Mouse (Mus musculus) retina, postnatal 1 day (tissue): ENCODE data around the gene Nkx2-3.

Experiments
- DNase-seq: peaks from one replicate; pipeline ENCODE4 v3.0.0-alpha.2; 2012

Gene Nkx2-3

DNA sequence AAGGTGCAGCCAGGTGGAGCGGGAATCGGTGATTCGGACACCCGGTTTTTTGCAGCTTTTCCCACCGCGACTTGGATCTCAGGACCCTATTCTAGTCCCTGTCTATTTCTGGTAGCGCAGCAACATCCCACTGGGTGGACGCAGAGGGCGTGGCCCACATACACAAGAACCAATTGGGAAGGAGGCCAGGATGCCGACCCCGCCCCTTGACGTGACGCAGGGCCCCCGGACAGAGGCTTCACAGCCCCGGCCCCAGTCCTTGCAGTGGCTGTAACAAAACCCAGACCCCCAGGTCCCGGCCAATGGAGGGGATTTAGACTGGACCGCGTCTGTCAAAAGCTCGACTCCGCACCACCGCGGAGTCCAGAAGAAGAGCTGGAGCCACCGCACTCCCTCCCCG lies at the start of gene Nkx2-3:
Gene Nkx2-3 (plus strand): TSS at position 275 of the 400 bp plus-strand sequence.
- DNase-seq, result peak; percentile 88

DNA sequence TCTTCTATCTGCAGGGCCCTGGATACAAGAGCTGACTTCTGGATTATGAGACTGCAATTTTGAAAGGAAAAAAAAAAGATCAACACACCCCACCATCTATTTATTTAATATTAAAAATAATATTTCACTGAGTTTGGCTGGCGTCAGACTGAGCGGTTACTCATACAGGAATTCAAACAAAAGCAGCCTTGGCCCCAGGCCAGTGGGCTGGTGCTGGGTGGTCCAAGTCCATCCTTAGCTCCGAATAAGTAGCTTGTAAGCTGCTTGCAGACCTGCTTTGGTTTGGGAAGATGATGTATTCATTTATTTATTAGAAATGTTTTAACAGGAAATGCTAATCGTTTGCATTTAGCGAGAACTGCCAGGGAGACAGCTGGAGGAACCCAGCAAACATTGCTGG lies 49.0 kb upstream of the Nkx2-3 start:
- DNase-seq, result no peak

DNA sequence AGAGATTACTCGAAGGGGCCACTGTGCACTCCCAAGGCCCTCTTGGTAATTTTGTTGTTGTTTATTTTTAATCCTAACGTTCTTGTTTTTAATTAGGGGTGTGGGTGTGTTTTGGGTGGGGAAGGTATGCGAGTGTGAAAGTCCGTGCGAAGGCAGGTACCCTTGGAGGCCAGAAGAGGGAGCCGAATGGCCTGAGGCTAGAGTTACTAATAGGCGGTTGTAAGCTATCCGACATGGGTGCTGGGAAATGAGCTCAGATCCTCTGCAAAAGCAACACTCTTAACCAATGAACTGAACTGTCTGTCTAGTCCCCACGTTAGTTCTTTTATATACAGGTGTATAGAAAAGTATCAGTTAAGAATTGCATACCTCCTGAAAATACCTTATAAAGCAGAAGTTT lies 43.8 kb upstream of the Nkx2-3 start:
- DNase-seq, result no peak

DNA sequence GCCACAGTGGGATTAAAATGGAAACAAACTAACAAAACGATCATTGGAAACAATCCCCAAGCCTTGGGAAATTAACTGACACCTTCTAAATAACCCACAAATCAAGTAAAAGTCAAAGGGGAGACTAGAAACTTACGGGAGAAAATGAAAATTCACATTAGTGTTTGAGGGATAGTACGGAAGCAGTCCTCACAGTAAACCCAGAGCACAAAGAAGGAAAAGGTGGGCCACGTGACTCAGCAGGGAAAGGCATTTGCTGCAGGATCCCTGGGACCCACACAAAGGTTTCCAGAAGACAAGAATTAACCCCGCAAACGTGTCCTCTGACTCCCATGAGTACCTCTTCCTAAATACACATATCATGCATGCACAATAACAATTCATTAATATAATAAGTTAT lies 43.0 kb upstream of the Nkx2-3 start:
- DNase-seq, result no peak

GRCm38 (mm10) chr19:43570831-43571790 lies 41.0 kb upstream of the Nkx2-3 start:
- peak; percentile 84 for DNase-seq

DNA sequence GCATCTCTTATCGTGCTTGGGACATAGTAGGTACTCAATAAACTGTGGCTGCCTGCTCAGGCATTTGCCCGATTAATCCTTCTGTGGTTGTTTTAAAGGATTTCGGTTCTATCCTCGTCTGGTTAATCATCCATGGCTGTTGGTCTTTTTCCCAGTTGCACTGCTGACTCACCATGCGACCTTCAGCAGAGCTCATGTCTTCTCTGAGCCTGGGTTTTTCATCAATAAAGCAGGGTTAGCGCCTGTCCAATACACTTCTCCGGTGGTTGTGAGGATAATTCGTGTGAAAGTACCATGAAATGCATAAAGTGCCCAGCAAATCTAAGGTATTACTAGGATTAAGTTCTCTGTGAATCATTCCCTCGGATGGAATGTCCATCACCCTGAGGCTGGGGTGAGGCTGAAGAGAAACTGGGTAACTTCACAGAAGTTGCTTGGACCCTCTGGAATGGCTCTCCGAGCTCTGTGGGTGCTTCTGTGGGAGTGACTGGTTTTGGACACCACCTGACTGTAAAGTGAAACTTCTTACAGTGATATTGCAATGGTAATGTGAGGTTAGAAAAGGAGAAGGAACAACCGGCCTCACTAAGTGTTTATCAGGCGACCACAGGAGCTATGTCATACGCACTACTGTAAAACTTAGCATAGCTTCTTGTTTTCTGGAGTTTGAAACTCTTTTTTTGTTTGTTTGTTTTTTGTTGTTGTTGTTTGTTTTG lies 32.9 kb upstream of the Nkx2-3 start:
- DNase-seq, result no peak

- DNase-seq, result no peak
Measured at GRCm38 (mm10) chr19:43581185-43581584, 30.9 kb upstream of the Nkx2-3 start.

DNA sequence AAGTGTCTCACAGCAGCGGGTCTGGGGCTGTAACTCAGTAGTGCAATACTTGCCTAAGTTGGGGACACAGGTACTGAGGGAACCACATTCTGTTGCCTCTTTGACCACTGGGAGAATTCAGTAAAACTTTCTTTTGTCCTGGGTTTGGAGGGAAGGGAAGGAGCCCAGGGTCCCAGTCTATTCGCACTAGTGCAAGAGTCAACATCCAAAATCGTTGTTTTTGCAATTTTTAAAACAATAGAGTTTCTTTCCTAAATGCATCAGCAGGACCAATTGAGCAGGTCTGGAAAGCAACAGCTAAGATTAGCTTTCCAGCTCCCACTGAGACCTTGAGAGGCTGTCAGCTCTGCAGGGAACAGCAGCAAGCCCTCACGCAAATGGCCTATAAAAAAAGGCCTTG lies 28.9 kb upstream of the Nkx2-3 start:
- DNase-seq, result no peak

DNA sequence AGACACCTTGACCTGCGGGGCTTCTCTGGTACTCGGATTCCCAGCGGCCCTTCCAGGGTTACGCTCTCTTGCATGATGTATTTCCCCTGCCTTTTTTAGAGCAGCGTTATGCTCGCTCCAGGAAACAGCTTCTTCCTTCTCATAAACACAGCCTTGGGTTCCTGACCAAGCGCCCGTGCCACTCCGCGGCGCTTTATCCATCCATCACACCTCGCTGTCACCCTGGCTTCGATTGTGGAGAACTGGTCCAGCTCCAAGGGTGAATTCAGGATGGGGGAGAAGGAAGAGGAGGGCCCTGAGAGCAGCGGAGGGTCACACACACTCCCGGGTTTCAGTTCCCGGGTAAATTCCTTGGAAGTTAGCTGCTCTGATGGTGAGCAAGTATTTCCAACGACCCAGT lies 28.5 kb upstream of the Nkx2-3 start:
- no peak for DNase-seq

DNA sequence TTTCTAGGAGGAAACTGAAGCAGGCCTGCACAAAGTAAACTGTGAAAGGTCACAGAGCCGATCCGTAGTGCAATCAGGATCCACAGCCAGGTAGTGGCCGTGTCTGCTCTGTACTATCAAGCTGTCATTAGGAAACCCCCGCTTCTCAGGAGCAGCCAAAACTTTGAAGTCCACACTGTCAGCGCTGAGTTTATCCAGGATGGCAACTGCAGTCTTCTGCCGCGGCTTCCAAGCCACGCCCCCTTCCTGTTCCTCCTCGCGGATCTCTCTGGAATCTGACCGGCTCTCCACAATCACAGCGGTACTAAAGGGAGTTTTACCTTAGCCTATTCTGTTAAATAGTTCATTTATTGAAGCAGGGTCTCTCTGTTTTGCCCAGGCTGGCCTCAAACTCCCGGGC lies 27.3 kb upstream of the Nkx2-3 start:
- DNase-seq, result no peak

DNA sequence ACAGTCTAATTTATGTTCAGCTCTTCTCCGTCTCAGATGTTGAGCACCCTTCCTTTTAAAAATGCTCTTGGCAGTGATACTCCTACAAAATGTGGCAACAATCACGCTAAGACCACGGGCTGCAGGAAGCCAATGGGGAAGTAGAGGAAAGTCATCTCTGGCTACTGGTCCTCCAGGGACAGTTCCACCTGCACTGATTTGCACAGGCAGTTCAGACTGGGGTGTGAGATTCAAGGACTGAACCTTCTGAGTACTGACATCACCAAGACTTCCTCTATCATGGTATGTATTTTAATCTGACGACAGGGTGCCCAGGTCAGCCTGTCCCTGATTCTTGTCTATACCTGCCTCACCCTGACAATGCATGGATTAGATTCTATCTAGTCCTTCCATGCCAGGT lies 20.1 kb upstream of the Nkx2-3 start:
- no peak for DNase-seq

GRCm38 (mm10) chr19:43596981-43597380 lies 15.1 kb upstream of the Nkx2-3 start:
- no peak for DNase-seq

DNA sequence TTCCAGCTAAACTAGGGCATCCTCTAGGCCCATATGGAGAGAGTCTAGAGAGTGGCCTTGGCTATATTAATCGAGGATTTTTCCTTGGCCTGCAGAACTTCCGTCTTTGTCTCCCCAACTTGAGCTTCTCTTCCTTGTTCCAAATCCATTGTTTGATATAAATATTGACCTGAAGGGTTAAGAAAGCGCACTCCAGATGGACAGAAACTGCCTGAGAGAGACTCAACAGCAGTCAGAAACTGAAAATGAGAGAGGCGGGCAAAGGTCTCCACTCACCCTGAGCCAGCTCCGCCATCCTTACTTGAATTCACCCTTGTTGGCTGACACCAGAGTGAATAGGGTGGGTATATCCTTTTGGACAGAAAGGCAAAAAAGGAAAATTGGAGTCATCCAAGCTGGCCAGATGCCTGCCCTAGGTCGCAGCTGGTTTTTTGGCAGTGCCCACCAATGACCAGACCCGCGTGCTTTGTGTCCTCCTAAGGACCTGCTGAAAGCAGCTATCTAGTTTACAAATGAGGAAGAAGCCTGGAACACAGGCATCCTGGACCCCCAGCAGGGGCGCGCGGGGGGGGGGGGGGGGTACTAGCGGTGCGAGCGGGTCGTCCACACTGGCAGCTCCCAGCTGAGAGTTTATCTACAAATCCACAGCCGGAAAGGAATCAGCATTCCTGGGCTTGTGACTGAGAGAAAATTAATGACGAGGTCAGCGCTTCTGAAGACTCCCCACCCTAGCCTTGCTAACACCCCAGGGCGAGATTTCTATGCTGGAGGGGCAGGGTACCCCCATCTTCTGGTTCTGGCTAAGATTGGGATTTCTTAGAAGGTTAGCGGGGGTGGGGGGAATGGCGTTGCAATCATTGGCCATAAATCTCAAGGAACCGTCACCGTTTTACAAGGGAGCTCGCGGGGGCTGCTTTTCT lies 13.1 kb upstream of the Nkx2-3 start:
- DNase-seq, result peak; percentile 9

DNA sequence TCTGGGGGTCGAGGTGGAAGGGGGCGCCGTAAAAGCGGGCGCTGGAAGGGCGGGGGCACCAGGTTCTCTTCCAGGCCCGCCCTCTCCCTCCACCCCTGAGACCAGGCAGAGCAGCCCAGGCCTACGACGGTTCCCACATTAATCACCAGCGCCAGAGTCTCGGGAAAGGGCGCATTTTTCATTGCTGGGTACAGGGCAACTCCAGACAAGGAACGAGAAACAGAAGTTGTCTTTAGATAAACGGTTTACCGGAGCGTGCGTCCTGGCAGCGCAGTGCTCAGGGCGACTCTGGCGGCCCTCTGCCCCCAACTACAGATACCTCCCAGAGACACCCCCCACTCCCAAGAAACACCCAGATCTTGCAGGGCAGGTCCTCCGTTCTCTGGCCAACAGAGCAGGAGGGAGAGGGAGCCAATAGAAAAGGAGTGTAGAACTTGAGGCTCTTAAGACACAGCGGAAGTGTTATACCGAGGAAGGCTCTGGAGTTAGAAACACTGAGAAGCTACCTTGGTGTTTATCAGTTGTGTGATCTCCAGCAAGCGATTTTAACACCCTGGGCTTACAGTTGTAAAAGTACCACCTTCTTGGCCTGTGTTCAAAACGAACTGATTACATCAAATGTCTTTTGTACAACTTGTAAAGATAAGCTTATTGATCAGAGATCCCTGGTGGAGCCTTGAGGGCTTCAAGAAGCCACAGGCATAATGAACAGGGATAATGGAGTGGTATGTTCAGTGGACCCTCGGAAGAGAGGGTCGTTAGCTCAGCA lies 12.2 kb upstream of the Nkx2-3 start:
- DNase-seq, result peak; percentile 23

- DNase-seq, result peak; percentile 9
Measured at GRCm38 (mm10) chr19:43600545-43601331, 11.4 kb upstream of the Nkx2-3 start.

- DNase-seq, result peak; percentile 19
Measured at GRCm38 (mm10) chr19:43601440-43601839, 10.7 kb upstream of the Nkx2-3 start.

DNA sequence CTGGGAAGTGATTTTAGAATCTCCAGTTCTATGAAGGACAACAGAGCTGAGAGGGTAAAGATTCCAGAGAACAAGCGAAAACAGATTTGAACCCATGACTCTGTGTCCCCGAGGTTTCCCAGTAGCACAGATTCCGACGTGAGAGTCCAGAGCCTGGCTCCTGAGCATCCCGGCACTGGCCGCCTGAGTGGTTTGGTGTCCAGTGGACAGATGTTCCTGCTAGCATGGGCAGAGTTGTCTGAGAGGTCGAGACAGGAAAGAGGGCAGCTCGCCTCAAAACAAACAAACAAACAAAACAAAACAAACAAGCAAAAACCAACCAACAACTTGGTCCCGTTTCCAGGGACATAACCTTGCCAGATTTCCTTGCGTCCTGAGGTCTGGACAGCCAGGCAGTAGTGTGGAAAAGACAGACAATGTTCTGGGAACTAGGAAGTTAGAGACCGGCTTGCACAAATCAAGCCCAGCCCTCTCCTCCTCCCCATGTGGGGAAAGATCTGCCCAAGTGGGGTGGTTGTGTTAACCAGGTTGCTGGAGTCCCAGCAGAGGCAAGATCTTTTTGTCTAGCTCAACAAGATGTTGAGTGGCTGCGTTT lies 10.0 kb upstream of the Nkx2-3 start:
- peak; percentile 2 for DNase-seq

- peak; percentile 5 for DNase-seq
Measured at GRCm38 (mm10) chr19:43603521-43603920, 8.6 kb upstream of the Nkx2-3 start.

DNA sequence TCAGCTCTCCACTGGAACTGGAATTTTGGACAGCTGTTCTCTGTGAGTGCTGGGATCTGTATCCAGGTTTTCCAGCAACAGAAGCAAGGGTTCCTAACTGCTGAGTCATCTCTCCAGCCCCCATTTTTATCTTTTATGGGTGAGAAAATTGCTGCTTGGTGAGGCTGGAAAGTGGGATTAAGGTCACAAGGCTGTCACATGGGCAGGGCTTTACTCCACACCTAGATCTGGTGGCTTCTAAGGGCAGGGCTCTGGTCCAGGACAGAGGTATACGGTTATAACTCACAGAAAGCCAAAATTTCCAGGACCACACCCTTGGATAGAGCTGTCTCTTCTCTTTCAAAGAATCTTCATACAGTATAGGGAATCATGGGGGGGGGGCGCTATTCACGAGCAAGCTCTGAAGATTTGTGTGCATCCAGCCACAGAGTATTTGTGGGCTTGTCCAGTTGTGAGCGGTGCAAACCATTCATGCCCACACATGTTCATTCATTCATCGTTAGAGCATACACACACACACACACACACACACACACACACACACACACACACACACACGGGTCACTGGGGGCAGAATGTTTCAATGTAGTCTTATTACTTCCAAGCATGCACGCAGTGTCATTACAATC lies 7.5 kb upstream of the Nkx2-3 start:
- DNase-seq, result no peak
